Mouse (Mus musculus) liver, adult (tissue): ENCODE results near the gene Zfr2.

Experiments
- GATA4 ChIP-seq: IDR thresholded peaks from 2 replicates; pipeline ENCODE4 v1.6.1; 2014; ENCODE audit warnings: mild to moderate bottlenecking, low read length; ENCODE audit not compliant: insufficient replicate concordance

The Zfr2 gene

DNA sequence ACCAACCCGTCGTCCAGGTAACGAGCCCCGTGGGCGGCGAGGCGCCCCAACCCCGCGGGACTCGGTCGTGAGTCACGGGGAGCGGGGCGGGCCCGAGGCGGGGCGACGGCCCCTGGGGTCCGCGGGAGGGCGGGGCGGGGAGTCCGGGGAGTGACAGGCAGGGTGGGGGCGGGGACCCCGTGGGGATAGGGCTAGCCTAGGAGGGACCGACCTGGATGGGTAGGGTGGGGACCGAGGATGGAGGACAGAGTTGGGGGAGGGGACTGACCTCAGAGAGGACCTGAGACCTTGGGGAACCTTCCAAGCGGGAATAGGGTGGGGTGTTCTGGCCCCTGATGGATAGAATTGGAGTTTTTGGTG lies 251 bp downstream of the Zfr2 start:
- TF ChIP-seq GATA4: no peak

DNA sequence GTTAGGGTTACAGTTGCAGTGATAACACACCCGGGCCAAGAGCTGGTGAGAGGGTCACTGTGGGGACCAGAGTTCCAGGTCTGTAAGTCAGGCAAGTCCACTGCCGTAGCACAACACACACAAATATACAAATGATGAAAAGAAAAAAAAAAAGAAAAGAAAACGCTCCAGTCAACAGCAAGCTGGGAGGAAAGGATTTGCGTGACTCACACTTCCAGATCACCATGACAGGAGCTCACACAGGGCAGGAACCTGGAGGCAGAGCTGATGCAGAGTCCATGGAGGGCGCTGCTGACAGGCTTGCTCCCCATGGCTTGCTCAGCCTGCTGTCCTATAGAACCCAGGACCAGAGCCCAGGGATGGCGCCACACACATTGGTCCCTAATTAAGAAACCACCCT lies 1.3 kb downstream of the Zfr2 start:
- TF ChIP-seq GATA4: no peak

DNA sequence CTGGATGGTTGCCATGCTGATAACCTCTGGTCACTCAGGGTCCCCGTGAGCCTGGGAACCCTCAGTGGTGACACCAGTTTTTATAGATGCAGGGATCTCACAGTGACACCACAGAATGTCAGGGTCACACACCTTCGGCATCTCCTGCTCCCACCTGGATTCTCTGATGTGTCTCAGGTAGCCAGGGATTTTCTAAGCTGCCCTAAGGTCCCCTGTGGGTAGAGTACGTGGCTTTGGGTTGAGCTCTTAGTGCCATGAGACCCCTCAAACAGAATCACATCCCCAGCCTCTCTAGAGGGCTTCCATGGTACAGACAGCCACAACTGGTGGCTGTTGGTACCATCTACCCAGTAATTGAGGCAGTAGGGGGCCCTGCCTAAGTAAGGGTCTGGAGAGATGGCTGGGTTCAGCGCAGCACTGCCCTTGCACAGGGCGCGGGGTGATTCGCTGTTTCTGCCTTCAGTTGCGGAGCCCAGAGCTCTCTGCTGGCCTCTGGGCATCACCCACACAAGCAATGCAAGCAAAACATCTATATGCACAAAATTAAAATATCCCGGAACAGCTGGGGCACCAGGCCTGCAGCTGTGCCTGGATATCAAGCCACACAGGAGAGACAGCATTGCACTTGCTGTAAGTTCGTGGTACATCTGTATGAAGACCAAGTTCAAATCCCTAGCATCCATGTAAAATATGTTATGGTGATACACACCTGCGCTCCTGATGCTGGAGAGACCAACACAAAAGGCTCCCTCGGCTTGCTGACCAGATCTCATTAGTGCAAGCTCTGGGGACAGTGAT lies 3.7 kb downstream of the Zfr2 start:
- TF ChIP-seq GATA4: no peak

DNA sequence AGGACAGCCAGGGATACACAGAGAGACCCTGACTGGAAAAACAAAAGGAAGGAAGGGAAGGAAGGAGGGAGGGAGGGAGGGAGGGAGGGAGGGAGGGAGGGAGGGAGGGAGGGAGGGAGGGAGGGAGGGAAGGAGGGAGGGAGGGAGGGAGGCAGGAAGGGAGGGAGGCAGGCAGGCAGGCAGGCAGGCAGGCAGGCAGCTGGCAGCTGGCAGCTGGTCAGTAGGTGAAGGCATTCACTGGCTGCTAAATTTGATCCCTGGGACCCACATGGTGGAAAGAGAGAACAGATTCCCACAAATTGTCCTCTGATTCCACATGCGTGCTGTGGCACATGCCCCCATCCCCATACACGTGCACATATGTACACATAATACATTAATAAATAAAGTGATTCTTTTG lies 5.7 kb downstream of the Zfr2 start:
- TF ChIP-seq GATA4: no peak

DNA sequence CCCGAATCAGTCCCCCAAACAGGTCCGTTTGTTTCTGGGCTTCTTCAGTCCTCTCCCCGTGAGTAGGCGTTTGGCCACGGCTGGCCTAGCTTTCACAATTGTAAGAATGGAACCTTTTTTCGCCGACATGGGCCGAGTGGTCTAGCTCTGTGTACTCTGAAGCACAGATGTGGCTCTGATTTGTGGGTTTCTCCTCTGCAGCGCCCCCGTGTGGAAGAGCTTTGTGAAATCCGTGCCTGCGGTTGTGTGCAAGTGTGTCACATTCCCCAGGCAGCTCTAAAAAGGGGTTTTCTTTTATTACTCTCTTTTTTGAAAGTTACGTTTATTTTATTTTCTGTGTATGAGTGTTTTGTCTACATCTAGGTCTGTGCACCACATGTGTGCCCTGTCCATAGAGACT lies 7.9 kb downstream of the Zfr2 start:
- no peak for TF ChIP-seq GATA4

DNA sequence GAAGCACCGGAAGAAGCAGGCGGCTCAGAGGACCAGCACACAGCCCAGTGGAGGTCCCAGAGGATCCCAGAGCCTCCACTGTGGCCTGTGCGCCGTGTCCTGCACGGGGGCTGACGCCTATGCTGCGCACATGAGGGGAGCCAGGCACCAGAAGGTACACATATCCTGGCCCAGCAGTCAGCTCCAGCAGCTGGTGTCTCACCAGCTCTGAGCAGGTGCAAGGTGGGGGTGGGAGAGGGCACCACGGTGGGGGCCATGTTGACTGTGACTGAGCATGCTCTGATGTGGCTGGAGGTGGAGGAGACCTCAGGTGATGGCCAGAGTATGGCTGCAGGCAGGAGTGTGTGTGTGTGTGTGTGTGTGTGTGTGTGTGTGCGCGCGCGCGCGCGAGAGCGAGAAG lies 9.1 kb downstream of the Zfr2 start:
- no peak for TF ChIP-seq GATA4

DNA sequence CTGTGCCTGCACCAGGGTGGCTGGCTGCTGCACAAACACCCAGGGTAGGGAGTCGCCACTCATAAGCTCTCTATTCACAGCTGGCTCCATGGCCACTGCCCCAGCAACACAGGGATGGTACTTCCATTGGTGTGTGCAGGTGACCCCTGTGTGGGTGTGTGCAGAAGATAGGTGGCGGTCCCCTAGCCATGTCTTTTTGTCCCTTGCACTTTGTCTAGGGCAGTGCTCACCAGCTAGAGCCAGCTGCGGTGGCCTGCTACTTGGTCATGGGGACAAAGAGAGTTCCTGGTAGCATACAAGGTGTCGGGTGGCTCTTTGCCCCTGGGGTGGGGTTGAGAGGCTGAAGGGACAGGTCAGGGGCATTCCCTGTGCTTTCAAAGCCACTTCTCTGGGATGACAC lies 11.2 kb downstream of the Zfr2 start:
- no peak for TF ChIP-seq GATA4

DNA sequence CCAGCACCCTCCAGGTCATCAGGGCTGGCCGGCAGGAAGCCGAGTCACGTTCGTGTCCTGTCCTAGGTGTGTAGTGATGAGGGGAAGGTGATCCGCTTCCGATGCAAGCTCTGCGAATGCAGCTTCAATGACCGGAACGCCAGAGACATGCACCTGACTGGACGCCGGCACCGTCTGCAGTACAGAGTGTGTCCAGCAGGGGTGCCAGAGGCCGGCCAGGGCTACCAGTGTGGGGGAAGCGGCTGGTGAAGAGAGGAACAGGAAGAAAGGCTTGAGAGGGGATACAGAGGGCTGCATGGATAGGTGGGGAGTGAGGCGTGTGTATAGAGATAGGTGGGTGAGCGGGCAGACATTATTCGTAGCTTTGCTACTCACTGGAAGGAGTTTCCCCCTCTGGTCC lies 11.6 kb downstream of the Zfr2 start:
- TF ChIP-seq GATA4: no peak

DNA sequence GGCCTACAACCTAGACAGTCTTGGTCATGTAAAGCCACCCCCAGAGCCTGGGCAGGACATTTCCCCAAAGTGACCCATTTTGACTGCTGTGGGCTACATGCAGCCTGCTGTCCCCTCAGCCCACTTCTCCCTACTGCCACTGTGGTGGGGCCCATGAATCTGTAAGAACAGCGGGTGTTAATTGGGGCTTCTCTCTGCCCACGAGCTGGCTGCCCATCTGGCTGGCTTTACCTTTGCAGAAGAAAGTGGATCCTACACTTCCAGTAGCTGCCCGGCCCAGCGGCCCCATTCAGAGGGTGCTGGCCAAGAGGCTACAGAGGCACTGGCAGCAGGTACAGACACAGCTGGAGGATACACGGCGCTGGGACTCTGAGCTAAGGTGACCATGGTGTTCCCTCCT lies 12.2 kb downstream of the Zfr2 start:
- no peak for TF ChIP-seq GATA4

DNA sequence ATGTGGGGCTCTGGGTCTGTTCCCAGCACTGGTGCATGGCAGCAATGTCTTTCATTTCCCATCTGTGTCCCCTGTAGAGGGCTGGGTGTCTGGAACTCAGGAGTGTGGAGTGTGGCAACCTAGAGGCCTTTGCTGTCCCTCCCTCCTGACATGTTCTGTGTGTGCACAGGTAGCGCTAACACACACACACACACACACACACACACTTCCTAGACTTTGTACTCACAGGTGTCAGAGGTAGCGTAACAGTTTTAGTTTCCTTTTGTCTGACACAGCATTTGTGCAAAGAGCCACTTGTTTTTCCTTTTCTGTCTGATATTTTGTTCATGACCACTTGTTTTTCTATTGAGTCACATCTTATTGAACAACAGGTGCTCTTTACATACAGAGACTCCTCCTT lies 14.8 kb downstream of the Zfr2 start:
- TF ChIP-seq GATA4: no peak

DNA sequence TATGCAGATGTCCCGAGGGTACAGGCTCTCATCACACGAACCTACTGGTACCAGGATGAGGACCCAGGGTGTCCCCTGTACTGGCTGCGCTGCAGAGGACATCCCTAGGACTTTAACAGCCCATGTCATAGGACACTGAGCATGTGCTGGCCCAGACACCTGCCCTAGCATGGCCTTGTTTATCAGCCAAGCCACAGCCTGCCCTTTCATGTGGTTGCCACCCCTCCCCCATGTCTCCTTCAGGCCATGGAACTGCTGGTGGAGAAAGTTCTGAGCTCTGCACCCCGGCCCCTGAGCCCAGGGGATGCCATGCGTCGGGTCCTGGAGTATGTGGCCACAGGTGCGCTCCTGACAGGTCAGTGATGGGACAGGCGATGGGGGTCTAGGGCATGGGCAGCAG lies 16.5 kb downstream of the Zfr2 start:
- no peak for TF ChIP-seq GATA4

DNA sequence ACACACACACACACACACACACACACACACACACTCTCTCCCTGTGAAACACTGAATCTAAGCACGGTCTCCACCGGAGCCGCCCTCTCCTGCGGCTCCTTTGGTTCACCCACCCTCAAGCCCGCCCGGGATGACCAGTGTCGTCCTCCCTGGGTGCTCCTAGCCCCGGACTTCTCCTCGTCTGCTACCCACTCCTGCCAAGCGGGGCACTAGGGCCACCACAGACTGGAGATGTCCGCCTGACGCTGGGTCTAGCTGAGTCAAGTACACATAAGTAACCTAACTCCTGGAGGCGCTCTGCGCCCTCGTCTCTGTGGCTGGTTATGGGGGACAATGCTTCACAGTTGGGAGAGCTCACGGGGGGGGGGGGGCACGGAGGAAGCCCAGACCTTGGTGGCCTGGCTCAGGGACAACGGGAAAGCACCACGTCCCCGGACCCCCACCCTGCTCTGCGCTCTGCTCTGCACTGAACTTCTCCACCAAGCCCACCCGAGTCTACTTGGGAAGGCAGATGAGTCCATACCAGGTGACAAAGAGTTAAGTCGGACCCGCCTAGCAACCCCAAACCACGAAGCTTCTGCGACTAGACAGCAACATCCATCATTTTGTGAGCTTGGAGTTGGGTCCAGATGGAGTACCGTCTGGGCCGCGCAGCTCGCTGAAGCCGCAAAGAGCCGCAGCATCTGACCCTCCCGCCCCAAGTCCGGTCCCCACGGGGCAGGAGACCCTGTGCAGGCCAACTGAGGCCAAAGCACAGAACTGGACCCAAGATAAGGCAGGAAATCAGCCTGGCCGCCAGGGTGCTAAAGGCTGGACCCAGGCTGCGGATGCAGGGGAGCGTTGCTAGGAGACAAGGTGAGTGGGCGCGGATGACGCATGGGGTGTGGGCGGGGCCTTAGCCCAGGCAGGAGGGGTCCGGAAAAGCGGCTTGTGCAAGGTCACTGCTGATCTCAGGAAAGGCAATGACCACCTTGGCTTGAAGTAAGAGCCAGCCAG lies 19.8 kb downstream of the Zfr2 start, which contains the start of gene Matk:
Gene Matk, plus strand, starts transcription at position 512 of the 996 bp plus-strand sequence.
- TF ChIP-seq GATA4: no peak

DNA sequence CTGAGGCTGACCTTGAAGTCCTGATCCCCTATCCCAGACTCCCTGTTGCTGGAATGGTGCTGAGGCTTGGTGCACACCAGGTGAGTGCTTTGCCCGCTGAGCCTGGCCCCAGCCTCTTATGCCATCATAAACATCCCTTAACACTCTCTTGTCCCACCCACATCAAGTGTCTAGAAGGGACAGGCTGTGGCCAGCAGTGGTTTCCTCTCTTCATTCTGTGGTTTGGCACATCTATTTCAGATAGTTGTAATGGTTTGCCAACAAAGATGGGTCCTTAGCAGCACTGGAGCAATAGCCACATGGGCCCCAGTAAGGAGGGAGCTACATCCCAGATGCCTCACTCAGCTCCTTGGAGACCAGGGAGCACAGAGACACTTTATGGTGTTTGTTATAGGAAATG lies 21.9 kb downstream of the Zfr2 start:
- TF ChIP-seq GATA4: no peak

DNA sequence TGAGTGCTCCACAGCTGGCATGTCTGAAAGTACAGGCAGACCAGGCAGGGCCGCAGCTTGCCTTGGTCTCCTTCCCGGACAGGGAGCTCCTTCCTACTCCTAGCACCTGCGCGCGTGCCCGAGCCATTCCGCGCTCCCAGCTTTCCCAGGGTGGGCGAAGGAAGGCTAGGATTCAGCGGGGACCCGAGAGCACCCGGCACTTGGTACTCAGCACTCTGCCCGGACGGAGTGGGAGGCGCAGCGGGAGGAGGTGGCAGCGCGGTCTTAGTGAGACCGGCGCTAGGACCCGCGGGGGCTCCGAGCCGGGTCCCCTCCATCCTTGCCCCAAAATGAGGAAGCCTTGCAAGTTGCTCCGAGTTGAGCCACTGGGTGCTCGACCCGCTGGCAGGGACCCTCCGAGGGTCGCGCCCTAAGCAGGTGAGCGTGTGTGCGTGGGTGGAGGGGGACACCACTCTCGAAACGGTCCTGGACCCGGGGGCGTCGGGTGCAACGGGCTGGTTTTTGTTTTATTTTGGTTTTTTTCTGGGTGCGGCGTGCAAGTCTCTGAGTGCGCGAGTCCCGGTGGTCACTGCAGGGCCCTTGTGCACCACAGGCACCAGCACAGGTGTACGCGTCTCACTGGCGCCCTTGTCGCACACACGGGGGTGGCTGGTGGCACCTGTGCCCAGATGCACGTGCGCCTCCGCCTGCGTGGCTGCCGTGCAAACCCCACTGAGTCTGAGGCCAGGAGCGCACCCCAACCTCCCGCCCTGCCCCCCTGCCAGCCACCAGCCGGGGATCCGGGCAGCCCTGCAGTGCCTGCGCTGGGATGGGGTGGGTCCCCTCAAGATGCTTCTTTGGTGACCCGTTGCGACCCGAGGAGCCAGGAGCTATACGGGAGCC lies 24.4 kb downstream of the Zfr2 start:
- no peak for TF ChIP-seq GATA4

DNA sequence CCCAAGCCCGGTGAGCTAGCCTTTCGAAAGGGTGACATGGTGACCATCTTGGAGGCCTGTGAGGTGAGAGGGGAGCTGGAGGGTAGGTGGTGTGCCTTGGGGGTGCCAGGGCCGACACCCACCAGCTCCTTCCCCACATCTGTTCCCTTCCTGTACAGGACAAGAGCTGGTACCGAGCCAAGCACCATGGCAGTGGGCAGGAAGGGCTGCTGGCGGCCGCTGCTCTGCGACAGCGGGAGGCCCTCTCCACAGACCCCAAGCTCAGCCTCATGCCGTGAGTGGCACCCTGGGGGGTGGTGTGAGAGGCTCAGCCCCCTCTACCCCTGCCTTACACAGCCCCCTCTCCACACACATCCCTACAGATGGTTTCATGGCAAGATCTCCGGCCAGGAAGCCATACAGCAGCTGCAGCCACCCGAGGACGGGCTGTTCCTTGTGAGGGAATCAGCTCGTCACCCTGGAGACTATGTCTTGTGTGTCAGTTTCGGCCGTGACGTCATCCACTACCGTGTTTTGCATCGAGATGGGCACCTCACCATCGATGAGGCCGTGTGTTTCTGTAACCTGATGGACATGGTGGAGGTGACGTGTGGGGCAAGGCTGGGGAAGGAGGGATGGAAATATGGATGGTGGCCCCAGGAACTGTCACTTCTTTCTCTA lies 26.4 kb downstream of the Zfr2 start:
- no peak for TF ChIP-seq GATA4
